Mouse (Mus musculus): ENCODE measurements around the gene Per1. TPM values are rescaled to one million over a fixed set of nuclear protein-coding genes. Genes with fewer than 3 reads are reported as not detected.

Per1 gene
- polyA plus RNA-seq, 1 experiment from 2014 or later = 6.4 TPM

DNA sequence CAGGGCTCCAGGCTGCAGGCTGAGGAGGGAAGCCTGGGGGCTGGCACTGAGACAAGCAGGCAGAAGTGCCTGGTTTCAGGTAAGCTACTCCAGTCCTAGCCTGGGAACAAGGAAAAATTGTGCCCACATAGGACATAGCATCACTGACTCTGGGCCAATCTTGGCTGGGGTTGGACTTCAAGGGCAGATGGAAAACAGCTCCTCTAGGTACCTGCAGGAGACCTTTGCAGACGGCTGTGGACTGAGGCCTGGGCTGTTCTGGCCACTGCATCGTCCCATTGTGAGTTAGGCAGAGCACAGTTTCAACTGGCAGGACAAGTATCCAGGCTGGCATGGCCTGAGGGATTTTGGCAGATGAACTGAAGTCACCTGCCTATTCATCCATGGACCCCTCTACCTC lies 10.8 kb downstream of the Per1 start:
- ATAC-seq = no peak
- Histone ChIP-seq H3K4me2 (no peak overlapping the region), H3K9me3 (replicated peaks) (no peaks in the 10 kb centered on the region), H3K36me3 (ENCODE audit: poor library complexity, severe bottlenecking) (peaks cover 88% of the 10 kb centered on the region), H3K9ac (0 out of 2 replicates have a peak overlapping the region, but pooled peaks have one; percentile 26), H3K27ac (no peak overlapping the region), H3K4me1 (peaks cover 3% of the 10 kb centered on the region; the same call in 1 of the 2 replicates), H3K4me3 (no peak overlapping the region), H3K27me3 (no peaks in the 10 kb centered on the region)
- 85% methylated on average over 2 of the region's 2 CpGs for WGBS

DNA sequence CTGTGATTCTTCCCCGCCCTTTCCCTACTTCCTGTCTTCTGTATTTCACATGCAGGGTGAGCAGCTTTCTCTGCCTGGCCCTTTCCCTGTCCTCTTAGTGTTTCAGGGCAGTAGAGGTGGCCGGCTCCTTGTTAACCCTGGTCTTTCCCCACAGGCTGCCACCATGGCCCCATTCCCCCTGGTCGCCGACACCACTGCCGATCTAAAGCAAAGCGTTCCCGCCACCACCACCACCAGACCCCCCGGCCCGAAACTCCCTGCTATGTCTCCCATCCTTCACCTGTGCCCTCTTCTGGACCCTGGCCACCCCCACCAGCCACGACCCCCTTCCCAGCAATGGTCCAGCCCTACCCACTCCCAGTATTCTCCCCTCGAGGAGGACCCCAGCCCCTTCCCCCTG lies 11.3 kb downstream of the Per1 start:
- H3K9me3 ChIP-seq (replicated peaks) = no peaks in the 10 kb centered on the region
- WGBS = 86% methylated on average over 11 of the region's 11 CpGs
- H3K4me3 ChIP-seq = no peak overlapping the region
- peaks cover 83% of the 10 kb centered on the region for H3K36me3 ChIP-seq (ENCODE audit: poor library complexity, severe bottlenecking)
- no peak for ATAC-seq
- H3K27me3 ChIP-seq = no peaks in the 10 kb centered on the region
- no peak overlapping the region for H3K27ac ChIP-seq
- no peak overlapping the region for H3K9ac ChIP-seq
- 0 out of 2 replicates have a peak, but pooled peaks cover 2% of the 10 kb centered on the region for H3K4me1 ChIP-seq
- H3K4me2 ChIP-seq = no peak overlapping the region

DNA sequence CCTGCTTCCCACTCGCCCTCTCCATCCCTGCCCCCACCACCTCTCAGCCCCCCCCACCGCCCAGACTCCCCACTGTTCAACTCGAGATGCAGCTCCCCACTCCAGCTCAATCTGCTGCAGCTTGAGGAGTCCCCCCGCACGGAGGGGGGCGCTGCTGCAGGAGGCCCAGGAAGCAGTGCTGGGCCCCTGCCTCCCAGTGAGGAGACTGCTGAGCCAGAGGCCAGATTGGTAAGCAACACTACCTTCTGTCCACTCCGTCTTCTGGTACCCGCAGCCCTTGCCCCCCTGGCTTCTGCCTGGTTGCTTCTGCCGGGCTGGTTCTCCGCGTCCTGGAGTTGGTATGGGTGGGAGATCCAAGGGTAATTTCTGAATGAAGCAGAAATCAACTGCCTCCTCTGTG lies 11.8 kb downstream of the Per1 start:
- no peak overlapping the region for H3K27ac ChIP-seq
- no peaks in the 10 kb centered on the region for H3K9me3 ChIP-seq (replicated peaks)
- no peak overlapping the region for H3K4me2 ChIP-seq
- 84% methylated on average over 11 of the region's 11 CpGs for WGBS
- H3K9ac ChIP-seq = no peak overlapping the region
- H3K27me3 ChIP-seq = no peaks in the 10 kb centered on the region
- H3K4me3 ChIP-seq = no peak overlapping the region
- no peak for ATAC-seq
- H3K36me3 ChIP-seq (ENCODE audit: poor library complexity, severe bottlenecking) = peaks cover 78% of the 10 kb centered on the region
- 0 out of 2 replicates have a peak, but pooled peaks cover 6% of the 10 kb centered on the region for H3K4me1 ChIP-seq

- H3K9ac ChIP-seq = no peak overlapping the region
- H3K27ac ChIP-seq = no peak overlapping the region
- ATAC-seq = no peak
- no peaks in the 10 kb centered on the region for H3K9me3 ChIP-seq (replicated peaks)
- peaks cover 69% of the 10 kb centered on the region for H3K36me3 ChIP-seq (ENCODE audit: poor library complexity, severe bottlenecking)
- H3K4me1 ChIP-seq = 0 out of 2 replicates have a peak, but pooled peaks cover 6% of the 10 kb centered on the region
- H3K4me3 ChIP-seq = no peak overlapping the region
- 86% methylated on average over 11 of the region's 11 CpGs for WGBS
- H3K27me3 ChIP-seq = no peaks in the 10 kb centered on the region; the same call in 1 of the 2 replicates
- no peak overlapping the region for H3K4me2 ChIP-seq
Measured at GRCm38 (mm10) chr11:69107676-69108075, 12.7 kb downstream of the Per1 start.

DNA sequence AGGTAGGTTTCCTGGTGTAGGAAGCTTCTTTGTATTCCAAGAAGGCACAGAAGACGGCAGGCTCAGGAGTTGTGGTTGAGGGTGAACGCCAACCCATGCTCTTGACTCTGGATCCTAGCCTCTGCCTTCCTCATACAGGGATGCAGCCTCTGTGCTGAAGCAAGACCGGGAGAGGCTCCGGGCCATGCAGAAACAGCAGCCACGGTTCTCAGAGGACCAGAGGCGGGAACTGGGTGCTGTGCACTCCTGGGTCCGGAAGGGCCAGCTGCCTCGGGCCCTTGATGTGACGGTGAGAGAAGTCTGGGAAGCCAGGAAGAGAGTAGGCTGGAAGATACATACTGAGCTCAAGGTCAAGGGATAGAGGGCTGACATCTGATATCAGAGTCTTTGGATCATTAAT lies 13.2 kb downstream of the Per1 start:
- Histone ChIP-seq H3K9ac (no peak overlapping the region), H3K9me3 (replicated peaks) (no peaks in the 10 kb centered on the region), H3K27ac (no peak overlapping the region), H3K4me2 (no peak overlapping the region), H3K4me3 (no peak overlapping the region), H3K27me3 (no peaks in the 10 kb centered on the region; the same call in 1 of the 2 replicates), H3K4me1 (0 out of 2 replicates have a peak, but pooled peaks cover 6% of the 10 kb centered on the region), H3K36me3 (ENCODE audit: poor library complexity, severe bottlenecking) (peaks cover 64% of the 10 kb centered on the region)
- no peak for ATAC-seq
- 88% methylated on average over 9 of the region's 9 CpGs for WGBS

DNA sequence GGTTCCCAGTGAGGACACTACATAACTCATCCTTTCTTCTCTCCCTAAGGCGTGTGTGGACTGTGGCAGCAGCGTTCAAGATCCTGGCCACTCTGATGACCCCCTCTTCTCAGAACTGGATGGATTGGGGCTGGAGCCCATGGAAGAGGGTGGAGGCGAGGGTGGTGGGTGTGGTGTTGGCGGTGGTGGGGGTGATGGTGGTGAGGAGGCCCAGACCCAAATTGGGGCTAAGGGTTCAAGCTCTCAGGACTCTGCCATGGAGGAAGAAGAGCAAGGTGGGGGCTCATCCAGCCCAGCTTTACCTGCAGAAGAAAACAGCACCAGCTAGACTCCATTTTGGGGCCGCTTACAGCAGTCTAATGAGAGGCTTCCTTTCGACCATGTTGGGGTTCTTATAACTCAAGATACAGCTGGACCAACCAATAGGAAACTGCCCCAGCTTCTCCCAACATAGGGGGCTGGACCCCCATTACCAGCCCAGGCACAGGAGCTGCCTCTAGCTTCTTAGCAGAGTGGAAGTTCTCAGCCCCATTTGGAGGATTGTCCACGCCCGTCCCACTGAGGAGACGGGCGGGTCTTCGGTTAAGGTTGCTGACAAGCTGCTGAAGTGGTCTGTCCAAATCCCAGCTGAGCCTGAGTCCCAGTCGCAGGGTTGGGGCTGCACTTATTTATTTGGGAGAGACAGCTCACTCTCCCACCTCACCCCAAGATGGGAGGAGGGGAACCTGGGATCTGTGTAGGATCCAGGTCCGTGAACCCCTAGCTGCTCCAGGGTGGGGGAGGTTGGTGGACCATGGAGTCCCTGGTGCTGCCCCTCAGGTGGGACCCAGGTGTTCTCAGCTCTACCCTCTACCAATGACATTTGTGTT lies 14.2 kb downstream of the Per1 start:
- H3K9ac ChIP-seq = no peak overlapping the region
- H3K9me3 ChIP-seq (replicated peaks) = no peaks in the 10 kb centered on the region
- H3K27ac ChIP-seq = no peak overlapping the region
- H3K4me3 ChIP-seq = no peak overlapping the region
- H3K36me3 ChIP-seq (ENCODE audit: poor library complexity, severe bottlenecking) = peaks cover 53% of the 10 kb centered on the region
- H3K4me2 ChIP-seq = no peak overlapping the region
- 0 out of 2 replicates have a peak, but pooled peaks cover 6% of the 10 kb centered on the region for H3K4me1 ChIP-seq
- peaks cover 3% of the 10 kb centered on the region for H3K27me3 ChIP-seq
- WGBS = 78% methylated on average over 13 of the region's 13 CpGs
- ATAC-seq = no peak

DNA sequence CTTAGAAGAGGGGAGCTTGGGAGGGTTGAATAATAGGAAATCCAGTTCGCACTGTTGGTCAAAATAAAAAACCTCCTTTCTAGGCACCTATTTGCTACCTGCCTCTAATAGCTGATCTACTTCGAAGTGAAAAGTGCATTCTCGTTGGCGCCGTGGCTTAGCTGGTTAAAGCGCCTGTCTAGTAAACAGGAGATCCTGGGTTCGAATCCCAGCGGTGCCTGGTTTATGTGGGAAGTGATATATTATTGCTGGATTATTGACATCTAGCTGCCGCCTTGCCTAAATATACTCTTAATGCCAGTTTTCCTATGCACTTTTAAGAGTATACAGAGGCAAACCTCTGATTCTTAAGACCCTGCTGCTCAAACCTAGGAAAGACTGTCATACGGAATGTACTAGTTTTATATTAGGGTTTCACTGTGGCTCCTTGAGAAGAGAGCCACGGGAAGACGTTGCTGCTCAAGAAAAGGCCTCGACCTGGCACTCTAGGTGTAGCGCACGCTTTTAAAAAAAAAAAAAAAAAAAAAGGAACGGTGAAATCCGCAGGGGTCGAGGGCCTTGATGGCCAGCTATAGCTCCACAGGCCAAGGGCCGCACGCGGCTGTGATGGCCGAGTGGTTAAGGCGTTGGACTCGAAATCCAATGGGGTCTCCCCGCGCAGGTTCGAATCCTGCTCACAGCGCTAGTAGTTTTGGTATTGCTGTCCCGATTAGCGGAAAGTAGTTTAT lies 15.5 kb downstream of the Per1 start:
- peaks cover 41% of the 10 kb centered on the region for H3K36me3 ChIP-seq (ENCODE audit: poor library complexity, severe bottlenecking)
- H3K4me3 ChIP-seq = peak overlapping the region; percentile 48
- H3K4me1 ChIP-seq = 0 out of 2 replicates have a peak, but pooled peaks cover 6% of the 10 kb centered on the region
- under 1% methylated on average over 30 of the region's 30 CpGs for WGBS
- no peak overlapping the region for H3K27ac ChIP-seq
- ATAC-seq = peak; percentile 77
- H3K9ac ChIP-seq = peak overlapping the region; percentile 58
- H3K4me2 ChIP-seq = peak overlapping the region; percentile 60
- peaks cover 6% of the 10 kb centered on the region for H3K27me3 ChIP-seq
- no peaks in the 10 kb centered on the region for H3K9me3 ChIP-seq (replicated peaks)

DNA sequence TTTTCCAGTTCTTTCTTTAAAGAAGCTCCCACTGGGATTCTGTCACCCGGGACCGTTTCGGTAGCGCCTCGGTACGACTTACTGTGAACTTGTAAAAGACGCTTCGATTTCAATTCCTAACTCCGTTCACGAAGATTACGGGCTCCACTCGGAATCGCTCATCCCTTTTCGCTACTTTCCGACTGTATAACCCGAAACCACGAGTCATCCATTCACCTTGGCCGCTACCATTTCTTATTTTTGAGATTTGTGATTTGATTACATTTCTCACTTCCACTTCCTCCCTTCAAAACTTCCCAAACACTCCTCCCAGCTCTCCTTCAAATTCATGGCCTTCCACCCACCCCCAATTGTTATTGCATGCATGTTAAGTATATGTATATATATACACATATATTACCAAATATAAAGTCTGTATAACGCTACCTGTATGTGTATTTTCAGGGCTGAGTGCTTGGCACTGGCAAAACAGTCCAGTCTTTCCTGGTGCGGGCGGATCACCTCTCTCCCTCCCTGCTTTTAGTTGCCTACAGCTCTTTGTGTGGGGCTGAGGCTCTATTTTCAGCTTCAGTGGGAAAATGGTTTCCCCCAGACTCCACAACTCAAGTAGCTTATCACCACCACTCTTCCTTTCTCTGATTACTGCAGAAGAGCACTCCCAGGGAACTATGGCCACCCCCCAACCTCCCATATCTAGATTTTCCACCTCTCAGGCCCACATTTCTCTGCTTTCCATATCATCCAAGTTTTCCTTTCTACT lies 16.2 kb downstream of the Per1 start:
- peaks cover 10% of the 10 kb centered on the region for H3K27me3 ChIP-seq
- H3K9ac ChIP-seq = peak overlapping the region; percentile 58
- H3K36me3 ChIP-seq (ENCODE audit: poor library complexity, severe bottlenecking) = peaks cover 34% of the 10 kb centered on the region
- H3K4me3 ChIP-seq = peak overlapping the region; percentile 48
- H3K4me2 ChIP-seq = peak overlapping the region; percentile 60
- 3% methylated on average over 21 of the region's 21 CpGs for WGBS
- H3K4me1 ChIP-seq = 0 out of 2 replicates have a peak, but pooled peaks cover 6% of the 10 kb centered on the region
- no peak overlapping the region for H3K27ac ChIP-seq
- no peak for ATAC-seq
- no peaks in the 10 kb centered on the region for H3K9me3 ChIP-seq (replicated peaks)

DNA sequence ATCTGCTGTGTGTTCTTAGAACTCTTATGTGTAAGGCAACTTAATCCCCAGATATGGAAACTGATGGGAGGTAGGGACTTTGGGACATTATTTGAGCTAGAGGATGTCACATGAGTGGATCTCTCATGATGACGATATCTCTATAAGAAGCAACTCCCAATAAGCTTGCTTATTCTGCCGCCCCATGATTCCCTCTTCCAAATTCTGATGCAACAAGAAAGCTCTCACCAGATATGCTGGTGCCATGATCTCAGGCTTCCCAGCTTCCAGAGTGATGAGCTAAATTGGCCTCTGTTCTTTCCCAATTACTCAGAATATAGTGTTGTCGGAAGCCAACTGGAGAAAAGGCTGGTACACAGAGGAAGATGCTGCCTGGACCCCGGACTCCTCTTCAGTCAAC lies 16.8 kb downstream of the Per1 start:
- 0 out of 2 replicates have a peak overlapping the region, but pooled peaks have one; percentile 2 for H3K9ac ChIP-seq

DNA sequence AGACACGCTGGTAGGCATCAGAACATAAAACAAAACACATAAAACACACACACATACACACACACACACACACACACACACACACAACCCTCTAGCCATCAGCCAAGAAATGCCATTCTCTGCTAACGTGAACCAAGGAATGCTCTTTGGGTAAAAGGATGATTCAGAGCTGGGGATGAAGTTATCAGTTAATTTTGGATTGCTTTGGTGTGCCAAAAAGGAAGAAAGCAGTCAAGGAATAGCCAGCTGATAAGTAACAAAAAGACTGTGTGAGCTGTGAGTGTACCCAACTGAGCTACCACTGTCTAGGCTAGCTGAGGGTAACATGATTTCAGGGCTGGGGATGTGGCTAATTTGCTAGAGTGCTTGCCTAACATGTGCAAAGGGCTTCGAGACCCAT lies 19.0 kb downstream of the Per1 start:
- H3K27ac ChIP-seq = no peak overlapping the region
- H3K4me1 ChIP-seq = peaks cover 17% of the 10 kb centered on the region
- peaks cover 6% of the 10 kb centered on the region for H3K36me3 ChIP-seq (ENCODE audit: poor library complexity, severe bottlenecking)
- H3K4me3 ChIP-seq = no peak overlapping the region
- WGBS = 66% methylated on average over 3 of the region's 3 CpGs
- H3K4me2 ChIP-seq = no peak overlapping the region
- H3K9ac ChIP-seq = no peak overlapping the region
- ATAC-seq = no peak
- peaks cover 10% of the 10 kb centered on the region for H3K27me3 ChIP-seq
- H3K9me3 ChIP-seq (replicated peaks) = no peaks in the 10 kb centered on the region

More for the DNA sequence above, 16.8 kb downstream of the Per1 start:
- Histone ChIP-seq H3K27ac (no peak overlapping the region), H3K36me3 (ENCODE audit: poor library complexity, severe bottlenecking) (peaks cover 28% of the 10 kb centered on the region), H3K4me1 (0 out of 2 replicates have a peak, but pooled peaks cover 7% of the 10 kb centered on the region), H3K9me3 (replicated peaks) (no peaks in the 10 kb centered on the region), H3K27me3 (peaks cover 10% of the 10 kb centered on the region), H3K4me3 (no peak overlapping the region; the same call in 1 of the 2 replicates), H3K4me2 (peak overlapping the region; percentile 60)
- ATAC-seq = no peak
- WGBS = 72% methylated on average over 4 of the region's 4 CpGs

DNA sequence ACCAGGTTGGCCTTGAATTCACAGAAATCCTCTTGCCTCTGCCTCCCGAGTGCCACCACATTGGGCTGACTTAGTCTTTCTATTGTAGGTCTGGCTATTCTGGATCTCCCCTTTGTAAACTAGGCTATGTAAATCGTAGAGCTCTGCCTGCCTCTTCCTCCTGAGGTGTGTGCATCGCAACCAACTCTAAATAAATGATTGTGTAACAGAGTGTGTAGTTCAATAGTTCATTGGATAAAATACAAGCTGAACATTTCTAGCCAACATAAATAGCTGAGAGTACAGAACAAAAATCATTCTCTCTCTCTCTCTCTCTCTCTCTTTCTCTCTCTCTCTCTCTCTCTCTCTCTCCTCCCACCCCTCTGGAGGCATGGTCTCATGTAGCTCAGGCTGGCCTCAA lies 19.6 kb downstream of the Per1 start:
- ATAC-seq = no peak
- H3K9ac ChIP-seq = no peak overlapping the region
- 74% methylated on average over 3 of the region's 3 CpGs for WGBS
- no peaks in the 10 kb centered on the region for H3K9me3 ChIP-seq (replicated peaks)
- no peak overlapping the region for H3K4me3 ChIP-seq
- peaks cover 10% of the 10 kb centered on the region for H3K27me3 ChIP-seq
- peaks cover 23% of the 10 kb centered on the region for H3K4me1 ChIP-seq
- no peak overlapping the region for H3K4me2 ChIP-seq
- no peak overlapping the region for H3K27ac ChIP-seq
- H3K36me3 ChIP-seq (ENCODE audit: poor library complexity, severe bottlenecking) = peaks cover under 1% of the 10 kb centered on the region; the same call in 1 of the 2 replicates
